8 mouse cellular contexts compared by ENCODE assay signal in genomic region chr12:82489093-82489492, GRCm38 (mm10).
A peak's percentile ranks its signal among the peaks of the same experiment; 100 is the strongest.
DNase-seq lines count a peak whose midpoint lies in the region; ATAC-seq and TF ChIP-seq lines count a peak whose summit lies in the region.
"Had no signal": no experiment of that assay in that cellular context is flagged by ENCODE, and none has a peak within 500 bp of the region (broad histone marks: within the 10 kb centered on the region; RNA-seq: fewer than 3 reads in every experiment).

No protein-coding gene starts in this region.

- H3K9me3 ChIP-seq in kidney, embryonic 16.5 days (ENCODE audit: low read length): no peaks in the 10 kb centered on the region
- H3K9me3 ChIP-seq in MEL (replicated peaks; ENCODE audit: insufficient read depth, low read length): no peaks in the 10 kb centered on the region
- H3K9me3 ChIP-seq in liver, embryonic 12.5 days (replicated peaks): no peaks in the 10 kb centered on the region; the same call in 1 of the 2 replicates
- H3K9me3 ChIP-seq in midbrain, embryonic 16.5 days (replicated peaks; ENCODE audit: control insufficient read depth, low read length, poor library complexity, severe bottlenecking): no peaks in the 10 kb centered on the region
- H3K9me3 ChIP-seq: lung, embryonic 15.5 days had no signal

- H3K79me2 ChIP-seq in MEL (ENCODE audit: control insufficient read depth, insufficient read depth, low read length, poor library complexity): no peaks in the 10 kb centered on the region

- TF ChIP-seq CTCF in kidney, adult 2 months (conservative IDR thresholded peaks at IDR 0.05; ENCODE audit: insufficient read depth, insufficient read length, low read depth, low read length): peak; percentile 55
- TF ChIP-seq CTCF in MEL (IDR thresholded peaks at IDR 0.05 in 2 of 3, conservative IDR thresholded peaks at IDR 0.05 in 1 of 3; ENCODE audit: control insufficient read depth in 1 of 3, insufficient read depth in 1 of 3, low read depth in 2 of 3, low read length in 3 of 3, poor library complexity in 1 of 3, severe bottlenecking in 1 of 3): peak; percentile 62 to 93 (median 66)

- ATAC-seq in kidney, embryonic 16.5 days (ENCODE audit: low FRiP score, low TSS enrichment): no peak
- peak; percentile 35; the same call in 1 of the 2 replicates for ATAC-seq in liver, embryonic 12.5 days
- no peak for ATAC-seq in midbrain, embryonic 16.5 days

- H3K4me3 ChIP-seq in kidney, adult 2 months (ENCODE audit: insufficient read depth, low read depth, low read length): no peak overlapping the region
- H3K4me3 ChIP-seq in kidney, embryonic 16.5 days (ENCODE audit: low read length): no peak overlapping the region
- 0 out of 4 replicates have a peak overlapping the region, but pooled peaks of 1 of the 2 experiments have one; percentile 8 for H3K4me3 ChIP-seq in MEL (ENCODE audit: control insufficient read depth in 1 of 2, insufficient read depth in 1 of 2, low read depth in 2 of 2, low read length in 2 of 2)
- H3K4me3 ChIP-seq in liver, embryonic 12.5 days: no peak overlapping the region
- no peak overlapping the region for H3K4me3 ChIP-seq in midbrain, embryonic 16.5 days (ENCODE audit: low read depth, low read length)
- H3K4me3 ChIP-seq: lung, embryonic 15.5 days had no signal

- no peaks in the 10 kb centered on the region for H3K4me1 ChIP-seq in kidney, adult 2 months (ENCODE audit: control insufficient read depth, insufficient read depth, low read length)
- H3K4me1 ChIP-seq in kidney, embryonic 16.5 days (ENCODE audit: insufficient read depth, low read length): no peaks in the 10 kb centered on the region
- peaks cover 0 to 6% of the 10 kb centered on the region in 2 experiments; a peak in 2 of 4 replicates for H3K4me1 ChIP-seq in MEL (ENCODE audit: control insufficient read depth in 1 of 2, insufficient read depth in 2 of 2, low read length in 2 of 2)
- no peaks in the 10 kb centered on the region; the same call in 1 of the 2 replicates for H3K4me1 ChIP-seq in liver, embryonic 12.5 days
- H3K4me1 ChIP-seq in midbrain, embryonic 16.5 days (ENCODE audit: control insufficient read depth, insufficient read depth, low read length): no peaks in the 10 kb centered on the region
- H3K4me1 ChIP-seq: lung, embryonic 15.5 days had no signal

- 36% methylated on average over 4 of the region's 4 CpGs for WGBS in kidney, adult 2 months
- WGBS in kidney, embryonic 16.5 days: 46% methylated on average over 4 of the region's 4 CpGs
- WGBS in liver, embryonic 12.5 days (ENCODE audit: insufficient replicate concordance): 38% methylated on average over 4 of the region's 4 CpGs
- WGBS in midbrain, embryonic 16.5 days: 58% methylated on average over 4 of the region's 4 CpGs

- H3K36me3 ChIP-seq in kidney, adult 2 months (ENCODE audit: control insufficient read depth, insufficient read depth, low read length): no peaks in the 10 kb centered on the region
- no peaks in the 10 kb centered on the region for H3K36me3 ChIP-seq in kidney, embryonic 16.5 days (ENCODE audit: insufficient read depth, low read length)
- H3K36me3 ChIP-seq in MEL (ENCODE audit: control insufficient read depth in 1 of 2, insufficient read depth in 2 of 2, low read length in 2 of 2): peaks cover 0 to 7% of the 10 kb centered on the region in 2 experiments; a peak in 2 of 4 replicates
- H3K36me3 ChIP-seq in liver, embryonic 12.5 days: no peaks in the 10 kb centered on the region
- H3K36me3 ChIP-seq in midbrain, embryonic 16.5 days (ENCODE audit: control insufficient read depth, insufficient read depth, low read length): no peaks in the 10 kb centered on the region
- H3K36me3 ChIP-seq: lung, embryonic 15.5 days had no signal

- no peaks in the 10 kb centered on the region for H3K27me3 ChIP-seq in kidney, adult 2 months (replicated peaks; ENCODE audit: control insufficient read depth, insufficient read depth, low read length)
- no peaks in the 10 kb centered on the region for H3K27me3 ChIP-seq in kidney, embryonic 16.5 days (ENCODE audit: insufficient read depth, low read length)
- peaks cover 0 to 3% of the 10 kb centered on the region in 2 experiments; a peak in 1 of 4 replicates for H3K27me3 ChIP-seq in MEL (ENCODE audit: control insufficient read depth in 1 of 2, insufficient read depth in 2 of 2, low read length in 2 of 2)
- no peaks in the 10 kb centered on the region for H3K27me3 ChIP-seq in liver, embryonic 12.5 days (replicated peaks)
- no peaks in the 10 kb centered on the region for H3K27me3 ChIP-seq in midbrain, embryonic 16.5 days (ENCODE audit: control insufficient read depth, insufficient read depth, low read depth, low read length)
- H3K27me3 ChIP-seq: lung, embryonic 15.5 days had no signal

- peak; percentile 40 for TF ChIP-seq RAD21 in MEL (IDR thresholded peaks at IDR 0.05; ENCODE audit: low read depth, low read length)

- H3K9ac ChIP-seq in kidney, embryonic 16.5 days (replicated peaks; ENCODE audit: low read length): no peak overlapping the region
- H3K9ac ChIP-seq in MEL (ENCODE audit: control insufficient read depth, low read depth, low read length, poor library complexity, severe bottlenecking): no peak overlapping the region
- H3K9ac ChIP-seq in liver, embryonic 12.5 days: no peak overlapping the region
- no peak overlapping the region for H3K9ac ChIP-seq in midbrain, embryonic 16.5 days (ENCODE audit: low read depth, low read length)
- H3K9ac ChIP-seq: lung, embryonic 15.5 days had no signal

- peak; percentile 34 for DNase-seq in kidney, adult 2 months
- DNase-seq in MEL (ENCODE audit: low read depth, low spot score): peak; percentile 86
- peak; percentile 75 for DNase-seq in brain, adult 2 months (ENCODE audit: low read depth, low spot score)
- peak; percentile 39 to 82 for DNase-seq in spleen, postnatal 4 days (ENCODE audit: low spot score in 2 of 2)

- no peak for TF ChIP-seq POLR2A in kidney, adult 2 months (IDR thresholded peaks at IDR 0.05; ENCODE audit: low read depth, low read length)
- TF ChIP-seq POLR2A in MEL (IDR thresholded peaks at IDR 0.05; ENCODE audit: control insufficient read depth in 1 of 2, insufficient read depth in 1 of 2, low read depth in 1 of 2, low read length in 2 of 2, poor library complexity in 1 of 2): no peak

- no peak overlapping the region for H3K27ac ChIP-seq in kidney, adult 2 months (ENCODE audit: insufficient read depth, low read depth, low read length)
- no peak overlapping the region for H3K27ac ChIP-seq in kidney, embryonic 16.5 days (ENCODE audit: low read length)
- H3K27ac ChIP-seq in MEL (ENCODE audit: control insufficient read depth, low read depth, low read length): no peak overlapping the region
- H3K27ac ChIP-seq in liver, embryonic 12.5 days: no peak overlapping the region
- no peak overlapping the region for H3K27ac ChIP-seq in midbrain, embryonic 16.5 days (ENCODE audit: low read length)
- H3K27ac ChIP-seq: lung, embryonic 15.5 days had no signal

- no peak for TF ChIP-seq EP300 in MEL (IDR thresholded peaks at IDR 0.05; ENCODE audit: low read depth in 1 of 2, low read length in 2 of 2)

- no peak overlapping the region for H3K4me2 ChIP-seq in kidney, embryonic 16.5 days (replicated peaks; ENCODE audit: low read depth, low read length)
- H3K4me2 ChIP-seq in liver, embryonic 12.5 days: no peak overlapping the region
- no peak overlapping the region for H3K4me2 ChIP-seq in midbrain, embryonic 16.5 days (ENCODE audit: low read length)
- H3K4me2 ChIP-seq: lung, embryonic 15.5 days had no signal

TF ChIP-seq in MEL, 35 proteins besides CTCF, POLR2A, EP300 and RAD21:
- TF ChIP-seq ZNF384 (IDR thresholded peaks at IDR 0.05; ENCODE audit: low read depth, low read length): no peak
- peak; percentile 50 for TF ChIP-seq BHLHE40 (IDR thresholded peaks at IDR 0.05; ENCODE audit: borderline replicate concordance, low read depth, low read length)
- TF ChIP-seq CHD2 (IDR thresholded peaks at IDR 0.05; ENCODE audit: low read length): no peak
- no peak for TF ChIP-seq TAL1 (IDR thresholded peaks at IDR 0.05; ENCODE audit: low read length)
- peak; percentile 55 for TF ChIP-seq SMC3 (IDR thresholded peaks at IDR 0.05; ENCODE audit: low read depth, low read length)
- no peak for TF ChIP-seq MXI1 (IDR thresholded peaks at IDR 0.05; ENCODE audit: low read depth, low read length)

Comparison
In these comparisons a context has a peak if more than half of its experiments do, and no peak if none do; other contexts are left out.
1. DNase-seq: peak in every context shown above with its lines; median percentile 86 in MEL; 75 in brain, adult 2 months; 60 in spleen, postnatal 4 days; 34 in kidney, adult 2 months.